Mouse (Mus musculus) limb, embryonic 14.5 days (tissue): ENCODE results near the gene 2010111I01Rik. TPM values are rescaled to one million over a fixed set of nuclear protein-coding genes. Genes with fewer than 3 reads are reported as not detected.

ENCODE experiments used
- ATAC-seq: fragments of 200-750 bp; cut with Nextera tagmentation; 2 replicates; pipeline ENCODE4 v1.8.0; 2017; ENCODE audit warnings: low read depth, moderate number of reproducible peaks, moderate TSS enrichment; ENCODE audit not compliant: low FRiP score
- DNase-seq: peaks from one replicate; pipeline ENCODE4 v3.0.0-alpha.2; 2015; ENCODE audit warnings: low spot score
- H3K27ac ChIP-seq: fragments of 300-500 bp; sonication (generic); replicated peaks from 2 replicates; pipeline ENCODE4 v1.5.1; 2014; ENCODE audit warnings: low read depth, mild to moderate bottlenecking, low read length, moderate library complexity, mixed read lengths
- H3K27me3 ChIP-seq: fragments of 300-500 bp; sonication (generic); 2 replicates; pipeline ENCODE4 v1.6.1; 2014; ENCODE audit warnings: low read length, mixed read lengths; ENCODE audit not compliant: control insufficient read depth, insufficient read depth
- H3K36me3 ChIP-seq: fragments of 300-500 bp; sonication (generic); 2 replicates; pipeline ENCODE4 v1.6.1; 2014; ENCODE audit warnings: mild to moderate bottlenecking, low read length, moderate library complexity, mixed read lengths; ENCODE audit not compliant: control insufficient read depth, insufficient read depth
- H3K4me1 ChIP-seq: fragments of 300-500 bp; sonication (generic); 2 replicates; pipeline ENCODE4 v1.6.1; 2014; ENCODE audit warnings: antibody characterized with exemption, low read length, mixed read lengths; ENCODE audit not compliant: control insufficient read depth, insufficient read depth
- H3K4me2 ChIP-seq: fragments of 300-500 bp; sonication (generic); replicated peaks from 2 replicates; pipeline ENCODE4 v1.6.1; 2014; ENCODE audit warnings: low read depth, mild to moderate bottlenecking, low read length, moderate library complexity; ENCODE audit not compliant: severe bottlenecking
- H3K4me3 ChIP-seq: fragments of 300-500 bp; sonication (generic); replicated peaks from 2 replicates; pipeline ENCODE4 v1.5.1; 2014; ENCODE audit warnings: low read length
- H3K9ac ChIP-seq: fragments of 300-500 bp; sonication (generic); 2 replicates; pipeline ENCODE4 v1.6.1; 2014; ENCODE audit warnings: mild to moderate bottlenecking, low read depth, low read length, moderate library complexity; ENCODE audit not compliant: severe bottlenecking
- H3K9me3 ChIP-seq: fragments of 300-500 bp; sonication (generic); 2 replicates; pipeline ENCODE4 v1.6.1; 2016; ENCODE audit warnings: low read length; ENCODE audit not compliant: control insufficient read depth
- POLR2A ChIP-seq: fragments of 200-500 bp; IDR thresholded peaks from 2 replicates; pipeline ENCODE4 v1.8.0; 2012; ENCODE audit warnings: inconsistent platforms, mild to moderate bottlenecking, moderate library complexity, borderline replicate concordance; ENCODE audit not compliant: insufficient read depth, insufficient read length; ENCODE audit errors: extremely low read depth
- WGBS: fragments of 180-500 bp; shearing (Covaris S2); extraction: QIAGEN DNeasy Blood & Tissue Kit; methylation state at CpG from one replicate; pipeline ENCODE4 v1.1.7; 2014; 5-methylcytosine and 5-hydroxymethylcytosine counted together
- polyA plus RNA-seq, 2 experiments: library from polyadenylated mRNA; depleted of rRNA in 1 of 2; stranded (reverse) in 1 of 2; unstranded in 1 of 2; fragments of >200 nt; fragmentation: Nextera tagmentation in 1 of 2; extraction: Ambion mirVana in 1 of 2; gene quantifications; 2 replicates each; pipeline versions ENCODE4 v1.2.1 to v1.2.3; 2012 to 2014

2010111I01Rik gene
- polyA plus RNA-seq, 2 experiments = 231 to 255 TPM

DNA sequence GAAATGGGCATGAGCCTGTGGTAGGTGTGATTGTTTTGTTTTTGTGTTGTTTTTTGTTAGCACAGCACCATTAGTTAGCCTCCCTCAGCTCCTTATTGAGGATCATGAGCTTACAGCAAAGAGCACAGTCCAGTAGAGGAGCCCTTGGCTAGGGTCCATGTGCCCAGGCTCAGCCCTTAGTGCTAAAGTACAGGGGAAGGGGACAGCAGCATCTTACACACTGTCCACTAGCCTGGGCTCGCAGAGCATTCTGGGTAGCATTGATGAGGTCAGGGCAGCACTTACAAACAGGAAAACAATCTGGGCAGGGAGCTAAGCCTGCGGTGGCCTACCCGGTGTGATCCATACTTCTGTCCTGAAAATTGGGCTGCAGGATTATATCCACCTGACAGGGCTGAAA lies 270.9 kb downstream of the 2010111I01Rik start:
- 82% methylated on average over 3 of the region's 3 CpGs for WGBS
- H3K27me3 ChIP-seq = no peaks in the 10 kb centered on the region

DNA sequence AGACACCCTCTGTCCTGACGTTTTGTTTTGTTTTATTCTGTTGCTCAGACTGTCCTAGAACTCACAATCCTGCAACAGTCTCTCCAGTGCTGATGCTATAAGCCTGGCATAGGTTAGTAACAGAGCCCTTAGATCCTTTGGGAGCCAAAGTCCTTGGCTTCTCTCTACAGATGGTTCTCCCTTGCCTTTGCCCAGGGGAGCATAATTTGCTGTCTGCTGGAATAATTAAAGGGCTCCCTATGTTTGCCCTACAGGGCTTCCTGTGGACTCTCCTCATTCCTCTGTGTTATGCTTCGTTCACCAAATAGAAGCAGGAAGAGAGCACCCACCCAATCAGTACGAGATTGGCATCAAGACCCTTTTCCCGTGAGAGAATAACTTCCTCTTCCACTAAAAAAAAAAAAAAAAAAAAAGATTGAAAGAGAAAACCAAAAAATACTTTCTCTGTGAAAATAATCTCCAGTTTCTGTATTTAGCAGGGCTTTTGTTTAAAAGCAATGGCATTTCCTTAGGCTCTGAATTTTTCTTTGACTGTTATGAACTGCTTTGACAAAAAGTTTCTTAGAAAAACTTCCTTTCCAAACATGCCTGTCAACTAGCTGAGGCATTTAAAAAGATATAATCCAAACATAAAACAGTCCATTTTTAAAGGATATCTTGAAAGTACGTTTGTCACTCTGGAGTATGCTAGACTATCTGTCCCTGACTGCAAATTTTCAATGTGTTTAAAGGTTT lies 271.6 kb downstream of the 2010111I01Rik start:
- Histone ChIP-seq H3K27ac (no peak overlapping the region), H3K36me3 (no peaks in the 10 kb centered on the region), H3K4me3 (no peak overlapping the region), H3K4me2 (no peak overlapping the region), H3K9me3 (no peaks in the 10 kb centered on the region), H3K4me1 (peaks cover 13% of the 10 kb centered on the region; the same call in 1 of the 2 replicates), H3K9ac (no peak overlapping the region), H3K27me3 (no peaks in the 10 kb centered on the region)
- TF ChIP-seq POLR2A = no peak
- ATAC-seq (no peak), DNase-seq (peak; percentile 2)
- 41% methylated on average over 5 of the region's 5 CpGs for WGBS

More for the DNA sequence above, 270.9 kb downstream of the 2010111I01Rik start:
- H3K4me1 ChIP-seq = peaks cover 12% of the 10 kb centered on the region; the same call in 1 of the 2 replicates
- H3K9me3 ChIP-seq = no peaks in the 10 kb centered on the region
- H3K4me2 ChIP-seq = no peak overlapping the region
- DNase-seq = no peak
- no peak overlapping the region for H3K4me3 ChIP-seq
- no peak overlapping the region for H3K9ac ChIP-seq
- TF ChIP-seq POLR2A = no peak
- no peak for ATAC-seq
- H3K27ac ChIP-seq = no peak overlapping the region
- no peaks in the 10 kb centered on the region for H3K36me3 ChIP-seq

DNA sequence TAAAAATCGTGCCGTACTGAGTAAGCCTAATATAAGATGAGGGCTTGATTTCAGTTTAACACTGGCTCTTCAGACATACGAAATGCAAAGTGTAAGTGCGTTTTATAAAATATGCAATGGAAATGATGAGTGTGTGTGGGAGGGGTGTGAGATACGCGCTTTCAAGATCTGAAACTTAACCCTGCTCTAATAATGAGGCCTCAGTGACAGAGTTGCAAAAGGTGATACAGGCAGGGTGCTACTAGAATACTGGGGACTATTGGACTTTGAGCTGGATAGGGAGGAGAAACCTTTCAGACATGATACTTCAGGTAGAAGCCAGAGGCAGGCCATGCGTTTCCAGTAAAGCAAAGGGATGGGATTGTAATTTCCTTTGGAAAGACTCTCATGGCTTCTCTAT lies 273.4 kb downstream of the 2010111I01Rik start:
- Histone ChIP-seq H3K27me3 (no peaks in the 10 kb centered on the region), H3K9me3 (no peaks in the 10 kb centered on the region), H3K4me3 (no peak overlapping the region), H3K27ac (no peak overlapping the region), H3K36me3 (peaks cover 14% of the 10 kb centered on the region; the same call in 1 of the 2 replicates), H3K9ac (no peak overlapping the region), H3K4me2 (no peak overlapping the region), H3K4me1 (peaks cover 22% of the 10 kb centered on the region)
- no peak for TF ChIP-seq POLR2A
- no peak for DNase-seq
- WGBS = 67% methylated on average over 7 of the region's 7 CpGs
- no peak for ATAC-seq

DNA sequence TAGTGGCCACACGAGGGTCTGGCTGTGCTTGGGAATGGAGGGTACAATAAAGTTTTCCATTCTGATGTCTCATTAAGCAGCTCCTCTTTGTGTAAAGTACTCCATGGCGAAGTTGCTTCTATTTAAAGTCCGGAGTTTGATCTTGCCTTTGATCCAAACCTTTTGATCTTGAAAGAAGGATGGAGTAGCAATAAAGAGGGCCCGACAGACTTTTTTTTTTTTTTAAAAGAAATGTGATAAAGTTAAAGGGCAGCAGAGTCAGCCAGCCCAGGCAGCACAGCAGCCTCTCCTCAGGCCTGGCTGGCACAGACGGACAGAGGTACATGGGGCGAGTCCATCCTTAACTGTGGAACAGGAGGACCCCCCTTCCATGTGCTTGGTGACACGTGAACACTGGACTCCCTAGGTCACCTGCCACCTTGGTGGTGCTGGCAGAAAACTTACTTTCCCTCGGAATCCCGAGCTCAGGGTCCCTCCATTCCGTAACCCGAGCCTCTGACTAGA lies 274.7 kb downstream of the 2010111I01Rik start:
- H3K9me3 ChIP-seq = no peaks in the 10 kb centered on the region
- H3K27ac ChIP-seq = peak overlapping the region; percentile 98
- ATAC-seq (peak; percentile 46; the same call in 1 of the 2 replicates), DNase-seq (no peak)
- peak overlapping the region; percentile 94 for H3K9ac ChIP-seq
- H3K4me2 ChIP-seq = peak overlapping the region; percentile 85
- peaks cover 21% of the 10 kb centered on the region for H3K36me3 ChIP-seq
- peaks cover 24% of the 10 kb centered on the region for H3K4me1 ChIP-seq
- peak overlapping the region; percentile 84 for H3K4me3 ChIP-seq
- peak; percentile 38; the same call in 1 of the 2 replicates for TF ChIP-seq POLR2A
- WGBS = 1% methylated on average over 11 of the region's 11 CpGs
- no peaks in the 10 kb centered on the region for H3K27me3 ChIP-seq

DNA sequence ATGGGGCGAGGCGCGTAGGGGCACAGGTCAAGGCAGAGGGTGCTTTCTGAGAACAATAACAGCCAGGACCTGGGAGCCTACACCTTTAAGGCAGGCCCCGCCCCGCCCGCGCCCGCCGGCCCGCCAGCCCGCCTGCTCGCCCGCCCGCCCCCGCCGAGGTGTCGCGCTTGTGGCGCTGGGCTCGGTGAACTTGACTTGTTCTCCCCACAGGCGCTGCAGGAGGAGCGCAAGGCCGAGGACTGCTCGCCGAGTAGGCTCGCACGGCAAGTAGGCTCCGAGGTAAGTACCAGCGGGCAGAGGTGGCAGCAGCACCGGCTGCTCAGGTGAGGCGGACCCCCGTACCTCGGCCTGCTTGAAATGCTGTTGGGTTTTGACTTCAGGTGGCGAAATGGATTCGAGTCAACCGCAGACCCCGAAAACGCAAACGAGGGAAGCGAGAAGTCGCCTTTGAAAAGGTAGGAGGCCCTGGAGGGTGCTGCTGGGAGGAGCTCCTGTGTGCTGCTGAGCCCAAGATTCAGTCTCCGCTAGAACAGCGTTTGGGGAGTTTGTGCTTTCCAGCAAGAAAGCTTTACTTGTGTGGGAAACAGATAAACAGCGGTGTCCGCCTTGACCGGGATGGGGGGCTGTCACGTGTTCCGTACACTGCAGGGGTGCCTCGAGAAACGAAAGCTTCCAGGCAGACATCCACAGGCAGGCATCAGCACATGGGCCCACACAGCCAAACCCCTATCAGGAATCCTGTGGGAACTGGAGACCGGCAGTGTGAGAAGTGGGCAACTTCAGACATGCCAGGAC lies 275.4 kb downstream of the 2010111I01Rik start:
- no peaks in the 10 kb centered on the region for H3K9me3 ChIP-seq
- H3K4me1 ChIP-seq = peaks cover 32% of the 10 kb centered on the region
- peak overlapping the region; percentile 84 for H3K4me3 ChIP-seq
- H3K4me2 ChIP-seq = peak overlapping the region; percentile 85
- peak overlapping the region; percentile 94 for H3K9ac ChIP-seq
- TF ChIP-seq POLR2A = peak; percentile 77; the same call in 1 of the 2 replicates
- H3K27me3 ChIP-seq = no peaks in the 10 kb centered on the region
- DNase-seq = no peak
- WGBS = under 1% methylated on average over 25 of the region's 51 CpGs
- H3K27ac ChIP-seq = peak overlapping the region; percentile 98
- peaks cover 28% of the 10 kb centered on the region for H3K36me3 ChIP-seq
- ATAC-seq = peak; percentile 77
